Mouse (Mus musculus): ENCODE measurements at regions not wholly inside any gene's neighbourhood (a gene's known extent, or its start where the extent isn't known, plus 50 kb on each side); places are given as distances from the start of the nearest gene placed in this dataset.
"Not testable (repeated sequence)": the region's sequence is repeated elsewhere in the genome, so short reads cannot be mapped to it uniquely, and the experiment has no call there.

- H3K4me3 ChIP-seq, result no peak overlapping the region
- H3K9me3 ChIP-seq (replicated peaks), result no peaks in the 10 kb centered on the region
- H3K4me1 ChIP-seq, result no peaks in the 10 kb centered on the region
- H3K4me2 ChIP-seq, result no peak overlapping the region
- H3K27ac ChIP-seq, result no peak overlapping the region
- no peaks in the 10 kb centered on the region for H3K27me3 ChIP-seq
- ATAC-seq, result no peak
- H3K9ac ChIP-seq, result no peak overlapping the region
- H3K36me3 ChIP-seq (ENCODE audit: poor library complexity, severe bottlenecking), result no peaks in the 10 kb centered on the region
These were observed 155.2 kb upstream of the Shcbp1 start for GRCm38 (mm10) chr8:4934551-4934950.

- 28% methylated on average over 2 of the region's 2 CpGs for WGBS
- no peak for ATAC-seq
- H3K9me3 ChIP-seq (replicated peaks), result no peaks in the 10 kb centered on the region
These were observed 154.7 kb upstream of the Shcbp1 start for GRCm38 (mm10) chr8:4934035-4934434.

GRCm38 (mm10) chr8:4916447-4916846 lies 137.1 kb upstream of the Shcbp1 start:
- Histone ChIP-seq H3K9me3 (replicated peaks) (no peaks in the 10 kb centered on the region), H3K27me3 (no peaks in the 10 kb centered on the region), H3K4me2 (no peak overlapping the region), H3K36me3 (ENCODE audit: poor library complexity, severe bottlenecking) (no peaks in the 10 kb centered on the region), H3K4me1 (no peaks in the 10 kb centered on the region), H3K27ac (no peak overlapping the region), H3K4me3 (no peak overlapping the region), H3K9ac (no peak overlapping the region)
- ATAC-seq, result no peak

More at GRCm38 (mm10) chr8:4934035-4934434, 154.7 kb upstream of the Shcbp1 start:
- H3K9ac ChIP-seq, result no peak overlapping the region
- H3K27me3 ChIP-seq, result no peaks in the 10 kb centered on the region
- no peak overlapping the region for H3K4me3 ChIP-seq
- H3K27ac ChIP-seq, result no peak overlapping the region
- H3K36me3 ChIP-seq (ENCODE audit: poor library complexity, severe bottlenecking), result no peaks in the 10 kb centered on the region
- H3K4me1 ChIP-seq, result no peaks in the 10 kb centered on the region
- no peak overlapping the region for H3K4me2 ChIP-seq

- Histone ChIP-seq H3K4me1 (no peaks in the 10 kb centered on the region), H3K27ac (no peak overlapping the region), H3K4me3 (no peak overlapping the region), H3K27me3 (no peaks in the 10 kb centered on the region), H3K36me3 (ENCODE audit: poor library complexity, severe bottlenecking) (no peaks in the 10 kb centered on the region), H3K4me2 (no peak overlapping the region), H3K9me3 (replicated peaks) (no peaks in the 10 kb centered on the region), H3K9ac (no peak overlapping the region)
- whole genome bisulfite sequencing, result 85% methylated on average over 2 of the region's 2 CpGs
- no peak for ATAC-seq
These were observed 115.7 kb upstream of the Shcbp1 start for GRCm38 (mm10) chr8:4895046-4895445.

- H3K27ac ChIP-seq; H3K4me1 ChIP-seq; H3K4me2 ChIP-seq; H3K36me3 ChIP-seq (ENCODE audit: poor library complexity, severe bottlenecking); H3K4me3 ChIP-seq; H3K9ac ChIP-seq; H3K27me3 ChIP-seq; H3K9me3 ChIP-seq (replicated peaks): not testable (repeated sequence)
- ATAC-seq, result peak; percentile 96
- WGBS, result 78% methylated on average over 7 of the region's 7 CpGs
These were observed 89.4 kb upstream of the Shcbp1 start for GRCm38 (mm10) chr8:4868761-4869160.

GRCm38 (mm10) chr8:4839087-4839486 lies 59.7 kb upstream of the Shcbp1 start:
- WGBS, result 89% methylated on average over 3 of the region's 3 CpGs
- Histone ChIP-seq H3K4me2 (no peak overlapping the region), H3K9ac (no peak overlapping the region), H3K9me3 (replicated peaks) (no peaks in the 10 kb centered on the region), H3K27ac (no peak overlapping the region), H3K36me3 (ENCODE audit: poor library complexity, severe bottlenecking) (no peaks in the 10 kb centered on the region), H3K4me1 (no peaks in the 10 kb centered on the region), H3K4me3 (no peak overlapping the region), H3K27me3 (no peaks in the 10 kb centered on the region)
- ATAC-seq, result no peak

GRCm38 (mm10) chr8:4838527-4838926 lies 59.2 kb upstream of the Shcbp1 start:
- Histone ChIP-seq H3K9me3 (replicated peaks) (no peaks in the 10 kb centered on the region), H3K27me3 (no peaks in the 10 kb centered on the region), H3K4me2 (no peak overlapping the region), H3K4me1 (no peaks in the 10 kb centered on the region), H3K36me3 (ENCODE audit: poor library complexity, severe bottlenecking) (no peaks in the 10 kb centered on the region), H3K9ac (no peak overlapping the region), H3K4me3 (no peak overlapping the region), H3K27ac (no peak overlapping the region)
- no peak for ATAC-seq

- Histone ChIP-seq H3K4me1 (no peaks in the 10 kb centered on the region), H3K4me3 (no peak overlapping the region), H3K4me2 (no peak overlapping the region), H3K27ac (no peak overlapping the region), H3K9me3 (replicated peaks) (no peaks in the 10 kb centered on the region), H3K36me3 (ENCODE audit: poor library complexity, severe bottlenecking) (no peaks in the 10 kb centered on the region), H3K9ac (no peak overlapping the region), H3K27me3 (no peaks in the 10 kb centered on the region)
- no peak for ATAC-seq
- WGBS, result 86% methylated on average over 2 of the region's 2 CpGs
These were observed 58.4 kb upstream of the Shcbp1 start for GRCm38 (mm10) chr8:4837719-4838118.

GRCm38 (mm10) chr8:4836651-4837050 lies 57.3 kb upstream of the Shcbp1 start:
- WGBS, result 80% methylated on average over 2 of the region's 2 CpGs
- ATAC-seq, result no peak
- no peaks in the 10 kb centered on the region for H3K9me3 ChIP-seq (replicated peaks)
- no peak overlapping the region for H3K9ac ChIP-seq
- H3K27ac ChIP-seq, result no peak overlapping the region
- no peak overlapping the region for H3K4me2 ChIP-seq
- H3K4me1 ChIP-seq, result no peaks in the 10 kb centered on the region
- H3K36me3 ChIP-seq (ENCODE audit: poor library complexity, severe bottlenecking), result no peaks in the 10 kb centered on the region
- H3K27me3 ChIP-seq, result no peaks in the 10 kb centered on the region
- no peak overlapping the region for H3K4me3 ChIP-seq

All from forebrain, embryonic 13.5 days (tissue).